In the genomic region with DNA sequence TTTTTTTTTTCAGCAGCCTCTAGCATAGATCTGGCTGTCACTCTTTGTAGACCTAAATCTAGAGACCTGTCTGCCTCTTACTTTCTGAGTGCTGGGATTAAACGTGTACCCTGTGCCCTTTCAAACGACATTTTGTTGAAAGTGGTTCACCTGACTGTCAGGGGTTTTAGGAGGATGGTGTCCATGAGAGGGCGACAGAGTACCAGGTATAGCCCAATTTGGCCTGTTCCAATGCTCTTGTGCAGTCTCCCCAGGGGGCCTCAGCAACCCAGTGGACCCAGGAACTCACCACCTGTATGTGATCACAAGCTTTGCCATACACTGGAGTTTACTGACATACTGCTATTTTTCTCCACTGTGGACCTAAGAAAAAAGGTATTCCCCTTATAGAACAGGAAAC, we compare ENCODE assay signal across 8 mouse cellular contexts. TPM values are rescaled to one million over a fixed set of nuclear protein-coding genes. Genes with fewer than 3 reads are reported as not detected.
A peak's percentile ranks its signal among the peaks of the same experiment; 100 is the strongest.
DNase-seq lines count a peak whose midpoint lies in the region; ATAC-seq and TF ChIP-seq lines count a peak whose summit lies in the region.

No protein-coding gene starts in this region.

- intact Hi-C loops in heart, postnatal 25 days (cut with DNase I): loop anchor here (1.0 kb wide), 1 partner anchor 140 kb away; no protein-coding TSS in a partner anchor

- H3K4me3 ChIP-seq in bone marrow, adult 2 months (replicated peaks; ENCODE audit: control insufficient read depth, low read depth, low read length): no peak overlapping the region

- TF ChIP-seq CTCF in bone marrow, adult 2 months (IDR thresholded peaks at IDR 0.05; ENCODE audit: control insufficient read depth, insufficient read depth, low read length): peak; percentile 61

- no peak overlapping the region for H3K27ac ChIP-seq in bone marrow, adult 2 months (ENCODE audit: control insufficient read depth, insufficient read depth, low read depth, low read length, poor library complexity)

- TF ChIP-seq POLR2A in bone marrow, adult 2 months (IDR thresholded peaks at IDR 0.05; ENCODE audit: borderline replicate concordance, control insufficient read depth, low read depth, low read length): no peak

- ATAC-seq in neutrophil, adult 5-6 weeks (ENCODE audit: extremely low read depth, insufficient number of reproducible peaks, low FRiP score, poor library complexity, severe bottlenecking): peak; percentile 30; the same call in 1 of the 2 replicates
- ATAC-seq in erythroid progenitor cell, adult 5-6 weeks (replicated peaks; ENCODE audit: low FRiP score, poor library complexity, severe bottlenecking): no peak

- 12% methylated on average over 3 of the region's 3 CpGs for WGBS in bone marrow, adult 2 months

- no peaks in the 10 kb centered on the region for H3K4me1 ChIP-seq in bone marrow, adult 2 months (ENCODE audit: control insufficient read depth, insufficient read depth, low read length)

- peak; percentile 47 for DNase-seq in heart, adult 8-10 months (ENCODE audit: low spot score)
- no peak for DNase-seq in heart, postnatal 25 days (ENCODE audit: low spot score)
- peak; percentile 39 for DNase-seq in CD4-positive helper T cell, adult 2 months (ENCODE audit: low read depth, low spot score)
- DNase-seq in fibroblast of lung, adult 2 months (ENCODE audit: low read depth): peak; percentile 12
- peak; percentile 38 to 49 for DNase-seq in layer of hippocampus, postnatal 36 days

RNA-seq across cellular contexts. Expression of a gene that starts 23.1 kb away (rescaled TPM):
- total RNA-seq in heart, adult 8-10 months (2022): 1 to 10 TPM; 3.6 to 4.1 (median 4.0) TPM
- total RNA-seq in heart, postnatal 25 days (2021): 1 to 10 TPM; 4.3 to 4.4 TPM
- polyA plus RNA-seq in bone marrow, adult 2 months (2011; ENCODE audit: insufficient read depth, insufficient read length, low replicate concordance, missing spikeins): 115 and 116 TPM in 2 replicates
- 1 to 10 TPM; 6.0 TPM for total RNA-seq in layer of hippocampus, postnatal 36 days (2021)
- total RNA-seq in neutrophil, adult 5-6 weeks (2017): 22.2 and 26.5 TPM in 2 replicates
- 54.1 and 104 TPM in 2 replicates for total RNA-seq in erythroid progenitor cell, adult 5-6 weeks (2015; ENCODE audit: low replicate concordance)
- 166 and 198 TPM in 2 replicates for total RNA-seq in erythroid progenitor cell, adult 5-6 weeks (2017; ENCODE audit: low replicate concordance)

RNA-seq across cellular contexts. Expression of a gene that starts 39.1 kb away (rescaled TPM):
- total RNA-seq in heart, adult 8-10 months (2022): 10 to 100 TPM in 1 of 4 experiments, 1 to 10 TPM in 3; 7.7 to 10.2 (median 9.1) TPM
- 10 to 100 TPM in 1 of 2 experiments, 1 to 10 TPM in 1; 7.9 to 10.4 TPM for total RNA-seq in heart, postnatal 25 days (2021)
- polyA plus RNA-seq in bone marrow, adult 2 months (2011; ENCODE audit: insufficient read depth, insufficient read length, low replicate concordance, missing spikeins): 297 and 316 TPM in 2 replicates
- total RNA-seq in layer of hippocampus, postnatal 36 days (2021): 1 to 10 TPM; 5.2 to 7.9 TPM
- total RNA-seq in neutrophil, adult 5-6 weeks (2017): 33.3 and 40.8 TPM in 2 replicates
- 66.7 and 90.8 TPM in 2 replicates for total RNA-seq in erythroid progenitor cell, adult 5-6 weeks (2015; ENCODE audit: low replicate concordance)
- 68.0 and 100 TPM in 2 replicates for total RNA-seq in erythroid progenitor cell, adult 5-6 weeks (2017; ENCODE audit: low replicate concordance)
